Mouse (Mus musculus) lung, embryonic 14.5 days (tissue): ENCODE results near the gene Mapk3. TPM values are rescaled to one million over a fixed set of nuclear protein-coding genes. Genes with fewer than 3 reads are reported as not detected.

Source experiments
- ATAC-seq: fragments of 200-750 bp; cut with Nextera tagmentation; 2 replicates; pipeline ENCODE4 v1.8.0; 2017; ENCODE audit warnings: mild to moderate bottlenecking, moderate TSS enrichment, moderate library complexity; ENCODE audit not compliant: insufficient read depth
- DNase-seq: peaks from one replicate; pipeline ENCODE4 v3.0.0-alpha.2; 2015
- H3K27ac ChIP-seq: fragments of 300-500 bp; sonication (generic); 2 replicates; pipeline ENCODE4 v1.5.1; 2014; ENCODE audit warnings: low read depth, mild to moderate bottlenecking, moderate library complexity
- H3K27me3 ChIP-seq: fragments of 300-500 bp; sonication (generic); 2 replicates; pipeline ENCODE4 v1.6.1; 2014; ENCODE audit warnings: low read length, control low read depth; ENCODE audit not compliant: insufficient read depth
- H3K36me3 ChIP-seq: fragments of 300-500 bp; sonication (generic); 2 replicates; pipeline ENCODE4 v1.6.1; 2014; ENCODE audit warnings: control low read depth; ENCODE audit not compliant: insufficient read depth
- H3K4me1 ChIP-seq: fragments of 300-500 bp; sonication (generic); 2 replicates; pipeline ENCODE4 v1.6.1; 2014; ENCODE audit warnings: antibody characterized with exemption, control low read depth; ENCODE audit not compliant: insufficient read depth
- H3K4me2 ChIP-seq: fragments of 300-500 bp; sonication (generic); 2 replicates; pipeline ENCODE4 v1.6.1; 2014; ENCODE audit warnings: mild to moderate bottlenecking
- H3K4me3 ChIP-seq: fragments of 300-500 bp; sonication (generic); 2 replicates; pipeline ENCODE4 v1.5.1; 2014; ENCODE audit warnings: low read depth, low read length
- H3K9ac ChIP-seq: fragments of 300-500 bp; sonication (generic); 2 replicates; pipeline ENCODE4 v1.6.1; 2014
- H3K9me3 ChIP-seq: fragments of 300-500 bp; sonication (generic); 2 replicates; pipeline ENCODE4 v1.6.1; 2016; ENCODE audit warnings: low read depth, low read length, control low read depth
- CTCF ChIP-seq: IDR thresholded peaks from 2 replicates; pipeline ENCODE4 v1.5.1; 2016; ENCODE audit warnings: antibody characterized with exemption, low read depth
- WGBS: fragments of 180-500 bp; shearing (Covaris S2); extraction: QIAGEN DNeasy Blood & Tissue Kit; methylation state at CpG from one replicate; pipeline ENCODE4 v1.1.7; 2014; 5-methylcytosine and 5-hydroxymethylcytosine counted together
- polyA plus RNA-seq: library from polyadenylated mRNA; unstranded; fragments of >200 nt; fragmentation: Nextera tagmentation; extraction: Ambion mirVana; gene quantifications from 2 replicates; pipeline ENCODE4 v1.2.1, GENCODE M21; 2014

Mapk3 gene
- 111 and 117 TPM in 2 replicates for polyA plus RNA-seq

GRCm38 (mm10) chr7:126759050-126759671, at the start of gene Mapk3:
Gene Mapk3 (plus strand): TSS chr7:126759601.
- no peaks in the 10 kb centered on the region for H3K27me3 ChIP-seq
- peak within 1 kb of the TSS; percentile 90 for H3K4me3 ChIP-seq
- peak within 1 kb of the TSS; percentile 98 for H3K27ac ChIP-seq
- H3K36me3 ChIP-seq: peaks cover 32% of the 10 kb centered on the region
- peak; percentile 97 for DNase-seq
- peaks cover 14% of the 10 kb centered on the region for H3K4me1 ChIP-seq
- H3K9ac ChIP-seq: peak within 1 kb of the TSS; percentile 88
- ATAC-seq: peak; percentile 53
- H3K9me3 ChIP-seq: no peaks in the 10 kb centered on the region
- H3K4me2 ChIP-seq: peak within 1 kb of the TSS; percentile 97
- TF ChIP-seq CTCF: peak; percentile 77
- WGBS: under 1% methylated on average over 21 of the region's 38 CpGs

GRCm38 (mm10) chr7:126710266-126710665, 49.1 kb upstream of the Mapk3 start:
- TF ChIP-seq CTCF: no peak

DNA sequence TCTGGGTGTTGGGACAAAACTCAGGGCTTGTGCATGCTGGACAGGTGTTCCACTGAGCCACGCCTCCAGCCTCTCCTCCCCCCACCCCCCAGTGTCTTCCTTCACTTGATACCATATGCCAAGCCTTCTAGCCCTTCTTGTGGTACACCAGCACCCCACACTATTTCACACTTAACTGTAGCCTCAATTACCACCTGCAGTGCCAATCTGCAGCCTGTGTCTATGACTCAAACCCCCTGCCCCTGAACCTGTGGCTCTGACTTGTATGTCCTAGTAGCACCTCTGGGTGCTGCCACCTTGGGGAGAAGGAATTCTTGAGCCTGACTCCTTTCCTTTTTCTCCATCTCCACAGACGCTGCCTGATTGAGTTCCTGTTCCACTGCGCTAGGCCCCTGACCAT, 47.5 kb upstream of the Mapk3 start:
- no peak for ATAC-seq
- Histone ChIP-seq H3K9ac (no peak overlapping the region), H3K4me3 (no peak overlapping the region), H3K4me2 (no peak overlapping the region), H3K27me3 (no peaks in the 10 kb centered on the region), H3K4me1 (no peaks in the 10 kb centered on the region), H3K27ac (no peak overlapping the region), H3K9me3 (no peaks in the 10 kb centered on the region), H3K36me3 (no peaks in the 10 kb centered on the region)
- TF ChIP-seq CTCF: no peak
- WGBS: 68% methylated on average over 3 of the region's 3 CpGs
- DNase-seq: no peak

More at GRCm38 (mm10) chr7:126710266-126710665, 49.1 kb upstream of the Mapk3 start:
- no peak overlapping the region for H3K9ac ChIP-seq
- no peak overlapping the region for H3K4me3 ChIP-seq
- no peak overlapping the region for H3K27ac ChIP-seq
- H3K4me1 ChIP-seq: no peaks in the 10 kb centered on the region
- H3K27me3 ChIP-seq: peaks cover under 1% of the 10 kb centered on the region; the same call in 1 of the 2 replicates
- WGBS: 69% methylated on average over 4 of the region's 4 CpGs
- H3K36me3 ChIP-seq: no peaks in the 10 kb centered on the region
- no peak overlapping the region for H3K4me2 ChIP-seq
- H3K9me3 ChIP-seq: no peaks in the 10 kb centered on the region
- DNase-seq (no peak), ATAC-seq (no peak)

DNA sequence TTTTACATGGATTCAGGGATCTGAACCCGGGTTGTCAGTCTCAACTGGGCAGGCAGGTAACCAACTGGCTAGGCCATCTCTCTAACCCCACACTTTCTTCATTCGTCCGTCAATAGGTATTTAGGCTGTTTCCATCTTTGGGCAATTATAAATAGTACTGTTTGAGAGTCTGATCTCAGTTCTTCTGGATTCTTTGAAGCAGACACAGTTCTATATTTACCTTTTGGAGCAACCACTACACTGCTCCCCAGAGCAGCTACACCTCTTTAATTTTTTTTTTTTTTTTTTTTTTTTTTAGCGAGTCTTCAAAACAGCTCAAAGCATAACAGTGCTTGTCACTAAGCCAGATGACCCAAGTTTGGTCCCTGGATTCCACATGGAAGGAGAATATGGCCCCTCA, 43.7 kb upstream of the Mapk3 start:
- Histone ChIP-seq H3K4me1 (no peaks in the 10 kb centered on the region), H3K36me3 (no peaks in the 10 kb centered on the region), H3K27me3 (no peaks in the 10 kb centered on the region), H3K4me2 (no peak overlapping the region), H3K9ac (no peak overlapping the region), H3K4me3 (no peak overlapping the region), H3K9me3 (no peaks in the 10 kb centered on the region), H3K27ac (no peak overlapping the region)
- DNase-seq: no peak
- TF ChIP-seq CTCF: no peak
- ATAC-seq: no peak
- 77% methylated on average over 4 of the region's 4 CpGs for WGBS

GRCm38 (mm10) chr7:126717566-126717965, 41.8 kb upstream of the Mapk3 start:
- Histone ChIP-seq H3K9me3 (no peaks in the 10 kb centered on the region), H3K27ac (no peak overlapping the region), H3K4me3 (no peak overlapping the region), H3K27me3 (no peaks in the 10 kb centered on the region), H3K4me1 (no peaks in the 10 kb centered on the region), H3K36me3 (no peaks in the 10 kb centered on the region), H3K9ac (no peak overlapping the region), H3K4me2 (no peak overlapping the region)
- no peak; the same call in 1 of the 2 replicates for ATAC-seq
- DNase-seq: peak; percentile 56
- 62% methylated on average over 3 of the region's 3 CpGs for WGBS
- TF ChIP-seq CTCF: no peak

DNA sequence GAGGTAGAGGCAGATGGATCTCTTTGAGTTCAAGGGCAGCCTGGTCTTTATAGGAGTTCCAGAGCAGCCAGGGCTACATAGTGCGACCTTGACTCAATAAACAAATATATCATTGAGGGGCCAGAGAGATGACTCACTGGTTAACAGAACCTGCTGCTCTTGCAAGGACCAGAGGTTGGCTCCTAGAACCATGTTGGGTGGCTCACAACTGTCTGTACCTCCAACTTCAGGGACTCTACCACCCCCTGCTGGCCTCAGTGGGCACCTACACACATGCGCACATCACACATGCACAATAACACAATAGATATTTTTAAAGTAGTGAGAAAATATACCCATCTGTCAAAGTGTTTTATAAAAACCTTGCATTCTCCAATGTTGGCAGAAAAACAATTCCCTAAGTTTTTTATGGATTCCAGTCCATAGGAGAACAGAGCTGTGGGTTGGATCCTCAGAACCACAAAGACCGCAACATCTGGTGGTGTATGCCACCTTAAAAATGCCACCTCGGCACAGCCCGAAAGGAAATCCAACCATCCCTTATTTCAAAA, 40.5 kb upstream of the Mapk3 start:
- WGBS: 91% methylated on average over 5 of the region's 5 CpGs
- H3K9ac ChIP-seq: no peak overlapping the region
- ATAC-seq: no peak

GRCm38 (mm10) chr7:126721635-126722034, 37.8 kb upstream of the Mapk3 start:
- H3K9me3 ChIP-seq: no peaks in the 10 kb centered on the region
- 88% methylated on average over 13 of the region's 13 CpGs for WGBS
- H3K4me3 ChIP-seq: no peak overlapping the region
- no peak for DNase-seq
- no peak for ATAC-seq
- H3K4me2 ChIP-seq: no peak overlapping the region
- H3K36me3 ChIP-seq: no peaks in the 10 kb centered on the region
- TF ChIP-seq CTCF: no peak
- H3K9ac ChIP-seq: no peak overlapping the region
- H3K4me1 ChIP-seq: no peaks in the 10 kb centered on the region
- no peak overlapping the region for H3K27ac ChIP-seq
- no peaks in the 10 kb centered on the region for H3K27me3 ChIP-seq

More for the DNA sequence above, 40.5 kb upstream of the Mapk3 start:
- no peaks in the 10 kb centered on the region for H3K27me3 ChIP-seq
- no peak overlapping the region for H3K4me3 ChIP-seq
- no peaks in the 10 kb centered on the region for H3K4me1 ChIP-seq
- DNase-seq: no peak
- no peak overlapping the region for H3K4me2 ChIP-seq
- H3K27ac ChIP-seq: no peak overlapping the region
- peak; percentile 17; the same call in 1 of the 2 replicates for TF ChIP-seq CTCF
- no peaks in the 10 kb centered on the region for H3K9me3 ChIP-seq
- H3K36me3 ChIP-seq: no peaks in the 10 kb centered on the region
